Mouse (Mus musculus) gastrocnemius, adult 8-10 months (tissue): Measurements from ENCODE around the gene Arhgef26. TPM values are rescaled to one million over a fixed set of nuclear protein-coding genes. Genes with fewer than 3 reads are reported as not detected.

ENCODE experiments used
- DNase-seq, 2 experiments: peaks; one replicate each; pipeline ENCODE4 v3.0.0; 2022; ENCODE audit warnings: low spot score in 2 of 2
- total RNA-seq, 4 experiments: library from RNA; stranded (reverse); gene quantifications; 2 replicates each; pipeline ENCODE4 v1.2.4; 2022

The Arhgef26 gene
- total RNA-seq, 4 experiments from 2014 or later, result 0.27 to 1.1 (median 0.65) TPM

GRCm38 (mm10) chr3:62380420-62380819 lies 42.3 kb downstream of the Arhgef26 start:
- no peak for DNase-seq

DNA sequence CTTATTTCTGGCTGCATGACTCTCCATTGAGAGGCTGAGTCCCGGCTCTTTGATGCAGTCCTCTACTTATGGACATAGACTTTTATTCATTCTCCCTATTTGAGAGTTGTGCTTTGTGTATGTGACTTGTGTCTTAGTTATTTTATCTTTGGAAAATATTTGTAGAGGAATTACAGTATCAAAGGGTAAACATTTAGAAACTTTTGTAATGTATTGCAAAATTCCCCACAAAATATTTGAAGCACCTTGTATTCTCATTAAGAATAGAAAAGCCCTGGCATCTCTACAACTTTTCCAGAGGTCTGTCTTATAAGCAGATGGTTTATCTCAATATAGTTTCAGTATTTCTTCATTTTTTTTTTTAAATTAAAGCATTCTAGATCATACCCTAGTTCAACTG lies 44.7 kb downstream of the Arhgef26 start:
- DNase-seq, result no peak

GRCm38 (mm10) chr3:62392636-62393035 lies 54.5 kb downstream of the Arhgef26 start:
- DNase-seq, result no peak

GRCm38 (mm10) chr3:62394284-62394683 lies 56.1 kb downstream of the Arhgef26 start:
- DNase-seq, result no peak

DNA sequence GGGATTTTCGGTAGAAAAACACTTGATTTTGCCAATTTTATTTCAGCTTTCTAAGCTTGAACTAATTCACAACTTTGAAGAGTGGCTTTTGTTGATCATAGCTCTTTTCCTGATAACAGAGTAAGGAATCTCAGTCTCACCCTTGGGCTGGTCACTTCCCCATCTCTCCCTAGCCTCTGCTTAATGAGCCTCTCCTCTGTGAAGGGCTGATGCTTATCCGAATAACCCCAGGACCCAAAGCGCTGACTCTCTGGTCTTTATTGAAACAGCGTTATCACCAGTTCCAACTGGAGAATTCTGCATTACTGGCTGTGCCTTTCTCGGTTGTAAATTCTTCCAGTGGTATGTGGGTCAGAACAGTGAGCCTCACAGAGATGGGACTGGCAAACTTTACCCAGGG lies 57.2 kb downstream of the Arhgef26 start:
- DNase-seq, result no peak

- DNase-seq, result no peak
Observed at GRCm38 (mm10) chr3:62396109-62396508, 58.0 kb downstream of the Arhgef26 start.

DNA sequence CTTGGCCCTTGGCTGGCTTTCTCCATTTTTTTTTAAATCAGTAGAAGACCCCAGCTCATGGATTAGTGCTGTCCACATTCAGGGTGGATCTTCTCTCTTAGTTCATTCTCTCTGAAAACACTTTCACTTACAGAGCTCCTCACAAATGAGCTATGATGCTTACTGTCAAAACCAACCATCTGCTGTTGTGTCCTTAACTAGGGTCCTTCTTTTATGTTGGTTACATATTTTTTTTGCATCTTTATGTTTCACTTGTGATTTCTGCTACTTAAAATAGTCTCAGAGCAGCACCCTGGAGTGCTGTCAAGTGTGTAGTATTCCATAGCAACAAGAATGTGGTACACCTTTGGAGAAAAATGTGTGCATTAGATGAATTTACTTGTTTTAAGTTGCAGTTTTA lies 60.0 kb downstream of the Arhgef26 start:
- DNase-seq, result no peak

DNA sequence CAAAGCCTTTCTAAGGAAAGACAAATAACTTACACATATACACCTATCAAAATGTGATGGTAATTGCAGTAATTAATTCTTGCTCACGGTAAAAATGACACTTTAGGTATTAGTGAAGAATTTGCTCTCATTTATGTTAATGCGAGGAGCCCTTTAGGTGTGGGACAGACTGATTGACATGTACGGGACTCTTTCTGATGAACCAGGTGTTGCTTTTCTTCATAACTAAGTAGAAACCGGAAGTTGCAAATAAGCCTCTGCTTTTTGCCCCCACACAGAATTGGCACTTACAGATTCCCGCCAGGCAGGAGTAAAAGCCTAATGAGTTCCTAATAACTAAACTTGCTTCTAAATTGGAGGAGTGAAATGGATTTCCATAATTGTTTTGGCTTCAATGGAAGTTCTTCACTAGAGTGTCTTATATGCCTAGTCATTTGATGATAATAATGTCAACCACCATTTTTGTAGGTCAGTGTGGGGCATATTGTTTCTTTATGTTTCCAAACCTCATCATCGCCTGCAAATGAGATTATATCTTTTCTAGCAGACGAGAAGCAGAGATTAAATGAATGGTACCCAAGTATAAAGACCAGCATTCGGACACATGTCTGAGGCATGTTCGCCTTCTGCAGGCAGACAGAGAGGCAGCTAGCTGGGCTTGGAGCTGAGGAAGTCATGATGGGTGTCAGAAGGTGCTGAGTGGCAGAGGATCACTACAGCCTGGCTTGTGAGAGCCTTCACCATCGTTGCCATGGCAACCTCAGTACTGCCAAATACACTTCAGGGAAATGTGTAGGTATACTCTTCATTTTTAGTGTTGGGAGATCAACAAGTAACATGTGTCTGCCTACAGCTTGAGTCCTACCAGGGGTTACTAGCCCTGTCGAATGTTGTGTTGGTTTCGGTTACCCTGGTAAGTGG lies 61.9 kb downstream of the Arhgef26 start:
- no peak for DNase-seq

GRCm38 (mm10) chr3:62402466-62402865 lies 64.3 kb downstream of the Arhgef26 start:
- DNase-seq, result no peak

GRCm38 (mm10) chr3:62404477-62405246 lies 66.5 kb downstream of the Arhgef26 start:
- no peak for DNase-seq

DNA sequence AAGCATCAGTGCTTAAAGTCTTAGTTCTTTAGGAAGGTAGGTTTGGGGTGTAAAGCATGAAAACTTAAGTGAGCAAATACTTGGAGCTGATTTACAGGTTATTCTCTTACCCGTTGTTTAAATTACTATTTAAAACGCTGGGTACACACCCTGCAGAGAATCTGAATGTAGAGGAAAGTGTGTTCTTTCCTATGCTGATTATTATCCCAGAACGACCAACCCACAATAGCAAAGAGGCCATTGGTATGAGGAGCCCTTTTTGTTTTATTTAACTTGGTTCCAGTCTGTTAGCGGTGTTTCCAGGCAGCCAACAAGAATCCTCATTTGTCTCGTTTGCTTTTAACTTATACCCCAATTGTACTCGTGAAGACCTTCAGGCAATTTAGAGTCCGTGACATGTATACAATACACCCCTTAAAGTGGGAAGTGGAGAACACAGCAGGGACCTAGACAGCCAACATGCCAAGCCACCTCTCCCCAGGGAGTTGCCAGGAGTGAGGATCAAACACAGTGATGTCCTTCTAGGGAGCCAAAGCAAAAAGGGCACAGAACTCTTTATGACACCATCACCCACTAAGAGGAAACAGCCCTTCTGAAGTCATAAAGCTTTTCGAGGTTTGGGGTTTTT lies 71.5 kb downstream of the Arhgef26 start:
- no peak for DNase-seq

DNA sequence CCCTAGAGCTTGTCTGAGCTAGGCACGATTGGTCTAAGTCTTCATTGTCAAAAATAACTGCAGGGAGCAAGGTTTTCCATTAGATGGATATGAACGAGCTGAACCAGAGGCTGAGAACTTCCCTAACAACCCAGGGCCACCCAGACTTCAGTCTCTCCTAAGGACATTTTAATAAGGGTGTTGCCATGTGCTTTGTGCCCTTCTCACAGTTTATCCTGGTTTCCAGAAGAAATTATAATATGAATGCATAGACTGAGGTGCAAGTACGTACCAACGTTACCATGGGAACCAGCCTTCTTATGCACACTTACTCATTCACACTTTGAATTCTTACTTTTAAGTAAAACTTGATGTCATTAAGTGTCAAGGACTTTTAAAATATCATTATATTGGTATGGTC lies 72.3 kb downstream of the Arhgef26 start:
- DNase-seq, result no peak

DNA sequence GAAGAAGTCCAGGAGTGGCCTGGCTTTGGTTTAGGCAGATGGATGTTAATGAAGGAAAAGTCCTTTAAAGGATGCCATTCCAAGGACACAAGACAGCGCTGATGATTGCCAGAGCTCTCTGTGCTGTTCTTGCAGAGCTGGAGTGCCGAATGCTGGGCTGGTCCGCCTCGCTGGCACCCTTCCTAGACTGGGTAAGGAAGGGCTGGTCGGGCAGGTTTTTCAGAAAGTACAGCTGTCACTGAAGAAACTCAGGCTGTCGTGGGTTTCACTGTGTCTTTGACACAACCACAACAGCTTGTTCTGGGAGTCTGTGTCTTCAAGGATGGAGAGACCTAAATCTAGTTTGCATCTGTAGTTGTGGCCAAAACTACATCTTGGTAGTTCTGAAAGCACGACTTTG lies 74.6 kb downstream of the Arhgef26 start:
- DNase-seq, result no peak

GRCm38 (mm10) chr3:62414926-62415325 lies 76.8 kb downstream of the Arhgef26 start:
- no peak for DNase-seq

GRCm38 (mm10) chr3:62417458-62417857 lies 79.3 kb downstream of the Arhgef26 start:
- no peak for DNase-seq

DNA sequence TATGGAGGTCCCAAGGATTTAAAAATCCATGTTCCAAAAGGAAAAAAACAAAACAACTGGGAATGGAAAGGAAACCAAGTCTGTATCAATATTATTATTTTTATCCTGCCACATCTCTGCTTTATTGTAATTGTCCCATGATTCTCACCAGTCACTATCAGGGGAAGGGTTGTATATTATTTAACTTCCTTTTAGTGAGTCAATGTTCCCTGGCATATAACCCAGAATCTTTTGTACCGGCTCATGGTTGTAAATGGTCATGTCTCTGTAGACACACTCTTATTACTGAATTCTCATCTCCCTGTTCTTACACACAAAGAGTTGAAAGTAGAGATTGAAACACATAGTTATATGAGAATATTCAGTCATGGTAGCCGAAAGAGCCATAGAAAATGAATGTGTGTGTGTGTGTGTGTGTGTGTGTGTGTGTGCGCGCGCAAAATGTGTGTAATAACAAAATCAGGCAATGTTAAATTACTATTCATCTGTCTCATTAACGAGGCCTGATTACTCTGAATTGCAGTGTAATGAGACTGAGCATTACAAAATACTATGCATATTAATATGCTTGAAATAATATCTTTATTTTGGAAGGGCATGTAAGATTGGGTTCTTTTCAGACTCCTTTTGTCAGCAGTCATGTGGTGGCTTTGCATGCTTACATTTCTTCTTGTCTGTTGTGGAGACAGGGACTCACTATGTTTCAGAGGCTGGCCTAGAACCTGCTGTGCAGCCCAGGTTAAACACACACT lies 80.4 kb downstream of the Arhgef26 start:
- no peak for DNase-seq

- no peak for DNase-seq
Observed at GRCm38 (mm10) chr3:62433675-62434074, 95.5 kb downstream of the Arhgef26 start.

DNA sequence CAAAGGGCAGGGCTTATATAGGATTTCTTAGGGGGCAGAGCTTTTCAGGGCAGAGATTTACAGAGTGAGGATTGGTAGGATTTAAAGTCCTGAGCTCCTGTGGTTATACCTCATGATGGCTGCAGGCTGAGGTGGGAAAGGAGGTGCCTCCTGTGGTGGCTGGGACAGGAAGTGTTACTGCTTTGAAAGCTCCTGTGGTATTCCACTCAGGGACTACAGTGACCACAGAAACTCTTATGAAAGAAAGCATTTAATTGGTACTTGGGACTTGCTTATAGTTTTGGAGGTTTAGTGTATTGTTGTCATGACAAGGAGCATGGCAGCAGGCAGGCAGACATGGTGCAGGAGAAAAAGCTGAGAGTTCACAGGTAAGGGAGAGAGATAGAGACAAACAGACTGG lies 97.8 kb downstream of the Arhgef26 start:
- DNase-seq, result no peak

DNA sequence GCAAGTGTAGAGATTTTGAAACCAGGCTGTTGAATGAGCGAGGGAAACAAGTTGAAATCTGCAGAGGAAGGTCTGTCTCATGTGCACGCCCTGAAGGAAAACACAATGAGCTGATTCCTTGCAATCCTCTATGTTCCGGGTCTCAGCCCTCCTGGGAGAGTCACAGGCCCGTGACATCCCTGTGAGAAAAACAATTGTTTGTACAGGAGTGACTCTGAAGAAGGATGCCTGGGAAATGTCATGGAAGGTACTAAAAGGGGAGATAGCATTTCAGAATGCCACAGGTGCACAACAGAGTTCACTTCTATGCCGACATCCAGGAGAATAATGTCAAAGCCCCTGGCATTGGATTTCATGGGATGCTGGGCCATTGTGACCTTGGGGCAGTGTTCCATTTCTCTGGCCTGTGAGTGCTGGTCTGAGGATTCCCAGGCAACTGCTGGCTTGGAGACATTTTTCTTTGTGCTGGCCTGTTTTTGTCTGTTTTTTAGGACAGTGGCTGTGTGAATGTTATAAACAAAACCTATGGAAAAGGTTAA lies 102.4 kb downstream of the Arhgef26 start:
- no peak for DNase-seq

- DNase-seq, result no peak
Observed at GRCm38 (mm10) chr3:62443582-62444194, 105.5 kb downstream of the Arhgef26 start.

DNA sequence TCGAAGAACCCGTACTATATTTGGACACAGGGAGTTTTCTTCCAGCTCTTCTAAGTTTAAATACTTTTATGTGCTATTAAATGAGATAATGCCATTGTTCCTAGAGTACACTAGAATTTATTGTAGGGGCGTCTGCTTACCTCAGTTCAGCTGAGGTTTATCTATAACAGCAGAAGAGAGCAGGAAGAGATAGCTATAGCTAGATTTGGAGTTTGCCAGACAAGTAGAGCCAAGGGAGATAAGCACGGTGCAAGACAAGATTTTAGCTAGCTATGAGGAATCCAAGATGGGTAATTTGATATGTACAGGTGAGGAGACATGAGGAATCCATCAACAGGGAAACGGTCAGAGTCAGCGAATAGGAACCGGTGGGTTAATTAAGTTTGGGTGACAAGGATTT lies 108.1 kb downstream of the Arhgef26 start:
- no peak for DNase-seq
